Mouse (Mus musculus) limb, embryonic 12.5 days (tissue): ENCODE measurements around the gene Zranb3. TPM values are rescaled to one million over a fixed set of nuclear protein-coding genes. Genes with fewer than 3 reads are reported as not detected.

Experiments
- ATAC-seq: fragments of 200-750 bp; cut with Nextera tagmentation; 2 replicates; pipeline ENCODE4 v1.8.0; 2017; ENCODE audit warnings: low read depth, moderate TSS enrichment; ENCODE audit not compliant: insufficient number of reproducible peaks, insufficient read depth, low FRiP score, low TSS enrichment
- H3K27ac ChIP-seq: fragments of 300-500 bp; sonication (generic); 2 replicates; pipeline ENCODE4 v1.5.1; 2016; ENCODE audit warnings: mild to moderate bottlenecking, moderate library complexity
- H3K27me3 ChIP-seq: fragments of 300-500 bp; sonication (generic); 2 replicates; pipeline ENCODE4 v1.6.1; 2016; ENCODE audit warnings: mild to moderate bottlenecking, moderate library complexity
- H3K36me3 ChIP-seq: fragments of 300-500 bp; sonication (generic); 2 replicates; pipeline ENCODE4 v1.6.1; 2016; ENCODE audit warnings: mild to moderate bottlenecking, moderate library complexity
- H3K4me1 ChIP-seq: fragments of 300-500 bp; sonication (generic); replicated peaks from 2 replicates; pipeline ENCODE4 v1.6.1; 2016
- H3K4me2 ChIP-seq: fragments of 300-500 bp; sonication (generic); 2 replicates; pipeline ENCODE4 v1.6.1; 2016; ENCODE audit warnings: mild to moderate bottlenecking, moderate library complexity
- H3K4me3 ChIP-seq: fragments of 300-500 bp; sonication (generic); replicated peaks from 2 replicates; pipeline ENCODE4 v1.5.1; 2016; ENCODE audit warnings: mild to moderate bottlenecking
- H3K9ac ChIP-seq: fragments of 300-500 bp; sonication (generic); replicated peaks from 2 replicates; pipeline ENCODE4 v1.6.1; 2016; ENCODE audit warnings: mild to moderate bottlenecking, moderate library complexity
- H3K9me3 ChIP-seq: fragments of 300-500 bp; sonication (generic); 2 replicates; pipeline ENCODE4 v1.6.1; 2016; ENCODE audit warnings: mild to moderate bottlenecking, moderate library complexity
- whole genome bisulfite sequencing: fragments of 180-500 bp; shearing (Covaris S2); methylation state at CpG from one replicate; pipeline ENCODE4 v1.1.7; 2016; 5-methylcytosine and 5-hydroxymethylcytosine counted together
- polyA plus RNA-seq: library from polyadenylated mRNA; unstranded; fragments of >200 nt; fragmentation: Nextera tagmentation; extraction: Ambion mirVana; gene quantifications from 2 replicates; pipeline ENCODE4 v1.2.1, GENCODE M21; 2016

Zranb3 gene
- polyA plus RNA-seq, 1 experiment from 2014 or later, result 13.8 TPM

DNA sequence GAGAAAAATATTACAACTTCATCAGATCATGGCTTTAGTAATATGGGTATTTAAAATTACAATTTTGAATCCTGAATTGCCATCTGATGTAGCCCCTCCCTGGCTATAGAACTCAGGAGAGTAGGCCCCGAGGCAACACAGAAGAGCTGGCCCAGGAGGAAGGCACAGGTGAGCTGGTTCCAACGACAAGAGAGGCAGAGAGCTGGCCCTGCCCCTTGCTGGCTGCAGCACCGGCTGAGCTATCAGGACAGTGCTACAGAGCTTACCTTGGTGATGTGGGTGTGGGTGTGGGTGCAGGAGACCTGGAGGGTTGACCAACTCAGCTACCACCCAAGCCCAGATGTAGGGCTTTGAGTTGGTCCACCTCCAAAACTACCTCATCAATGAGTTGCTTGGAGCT is 114.6 kb downstream of the Zranb3 start:
- H3K36me3 ChIP-seq, result peaks cover 18% of the 10 kb centered on the region; the same call in 1 of the 2 replicates

GRCm38 (mm10) chr1:127985391-127985790 is 117.5 kb downstream of the Zranb3 start:
- no peak overlapping the region for H3K4me3 ChIP-seq
- H3K36me3 ChIP-seq, result no peaks in the 10 kb centered on the region; the same call in 1 of the 2 replicates
- H3K4me2 ChIP-seq, result no peak overlapping the region
- H3K4me1 ChIP-seq, result peaks cover 7% of the 10 kb centered on the region
- no peak overlapping the region for H3K9ac ChIP-seq
- no peak for ATAC-seq
- H3K27ac ChIP-seq, result no peak overlapping the region
- no peaks in the 10 kb centered on the region for H3K27me3 ChIP-seq
- WGBS, result 14% methylated on average over 3 of the region's 3 CpGs
- H3K9me3 ChIP-seq, result no peaks in the 10 kb centered on the region

More for the DNA sequence above, 114.6 kb downstream of the Zranb3 start:
- 0 out of 2 replicates have a peak, but pooled peaks cover 3% of the 10 kb centered on the region for H3K9me3 ChIP-seq
- no peak overlapping the region for H3K27ac ChIP-seq
- peaks cover 7% of the 10 kb centered on the region for H3K4me1 ChIP-seq
- no peak overlapping the region for H3K4me3 ChIP-seq
- H3K9ac ChIP-seq, result no peak overlapping the region
- no peak overlapping the region for H3K4me2 ChIP-seq
- no peaks in the 10 kb centered on the region for H3K27me3 ChIP-seq
- 90% methylated on average over 3 of the region's 3 CpGs for WGBS
- no peak for ATAC-seq

- no peak for ATAC-seq
- H3K4me2 ChIP-seq, result no peak overlapping the region
- no peak overlapping the region for H3K9ac ChIP-seq
- H3K9me3 ChIP-seq, result no peaks in the 10 kb centered on the region
- no peak overlapping the region for H3K27ac ChIP-seq
- peaks cover 7% of the 10 kb centered on the region; the same call in 1 of the 2 replicates for H3K4me1 ChIP-seq
- H3K27me3 ChIP-seq, result no peaks in the 10 kb centered on the region
- no peaks in the 10 kb centered on the region for H3K36me3 ChIP-seq
- 88% methylated on average over 5 of the region's 5 CpGs for WGBS
- H3K4me3 ChIP-seq, result no peak overlapping the region
These were observed 119.4 kb downstream of the Zranb3 start for GRCm38 (mm10) chr1:127983274-127983993.

DNA sequence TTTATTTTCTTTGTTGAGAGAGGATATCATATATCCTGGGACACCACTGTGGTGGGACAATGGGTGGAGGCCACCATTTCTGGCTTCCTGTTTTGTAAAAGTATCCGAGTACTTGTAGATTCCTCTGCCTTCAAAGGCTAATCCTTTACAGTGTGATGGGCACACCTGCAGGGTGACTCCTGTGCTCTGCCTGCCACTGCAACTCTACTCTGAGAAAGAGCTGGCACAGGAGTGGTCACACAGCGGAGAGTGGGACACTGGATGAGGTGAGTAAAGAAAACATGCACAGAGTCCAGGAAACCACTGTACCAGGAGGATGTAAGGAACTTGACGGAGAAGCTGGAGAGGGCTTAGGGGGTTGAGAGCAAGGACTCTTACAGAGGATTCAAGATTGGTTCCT is 120.6 kb downstream of the Zranb3 start:
- no peaks in the 10 kb centered on the region for H3K36me3 ChIP-seq
- 85% methylated on average over 3 of the region's 3 CpGs for WGBS
- H3K4me3 ChIP-seq, result no peak overlapping the region
- no peak overlapping the region for H3K4me2 ChIP-seq
- ATAC-seq, result no peak
- H3K9me3 ChIP-seq, result no peaks in the 10 kb centered on the region
- no peaks in the 10 kb centered on the region for H3K27me3 ChIP-seq
- no peak overlapping the region for H3K9ac ChIP-seq
- H3K4me1 ChIP-seq, result peaks cover 7% of the 10 kb centered on the region; the same call in 1 of the 2 replicates
- no peak overlapping the region for H3K27ac ChIP-seq

GRCm38 (mm10) chr1:127980911-127981559 is 121.8 kb downstream of the Zranb3 start:
- WGBS, result 26% methylated on average over 2 of the region's 2 CpGs
- H3K27me3 ChIP-seq, result no peaks in the 10 kb centered on the region
- H3K4me3 ChIP-seq, result no peak overlapping the region

DNA sequence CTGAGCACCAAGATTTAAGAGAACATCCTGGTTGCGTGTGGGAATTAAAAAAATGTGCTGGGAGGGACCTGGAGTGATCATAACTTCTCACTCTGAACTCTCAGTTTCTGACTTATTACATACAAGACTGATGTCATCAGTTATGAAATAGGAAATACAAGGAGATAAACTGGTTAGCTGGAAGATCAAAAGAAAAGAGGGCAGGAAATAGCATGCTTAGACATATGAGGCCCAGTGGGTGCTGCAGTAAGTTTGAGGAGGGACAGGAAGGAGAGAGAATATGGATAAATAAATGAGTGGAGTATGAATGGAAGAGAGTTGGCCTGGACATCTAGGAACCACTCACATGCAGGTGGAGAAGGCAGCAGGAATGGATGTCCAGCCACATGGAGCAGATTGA is 124.7 kb downstream of the Zranb3 start:
- no peak overlapping the region for H3K4me2 ChIP-seq
- no peaks in the 10 kb centered on the region for H3K27me3 ChIP-seq
- no peaks in the 10 kb centered on the region for H3K4me1 ChIP-seq
- no peaks in the 10 kb centered on the region for H3K36me3 ChIP-seq
- no peak overlapping the region for H3K27ac ChIP-seq
- no peak overlapping the region for H3K9ac ChIP-seq
- H3K9me3 ChIP-seq, result no peaks in the 10 kb centered on the region
- ATAC-seq, result no peak
- 97% methylated on average over 1 of the region's 1 CpGs for WGBS
- no peak overlapping the region for H3K4me3 ChIP-seq

More at GRCm38 (mm10) chr1:127980911-127981559, 121.8 kb downstream of the Zranb3 start:
- ATAC-seq, result no peak; the same call in 1 of the 2 replicates
- H3K4me2 ChIP-seq, result no peak overlapping the region
- H3K9me3 ChIP-seq, result no peaks in the 10 kb centered on the region
- H3K27ac ChIP-seq, result no peak overlapping the region
- H3K4me1 ChIP-seq, result peaks cover 7% of the 10 kb centered on the region; the same call in 1 of the 2 replicates
- H3K9ac ChIP-seq, result no peak overlapping the region
- no peaks in the 10 kb centered on the region for H3K36me3 ChIP-seq

GRCm38 (mm10) chr1:127976106-127976505 is 126.7 kb downstream of the Zranb3 start:
- no peaks in the 10 kb centered on the region for H3K4me1 ChIP-seq
- no peak overlapping the region for H3K9ac ChIP-seq
- H3K27me3 ChIP-seq, result no peaks in the 10 kb centered on the region
- H3K4me3 ChIP-seq, result no peak overlapping the region
- WGBS, result 86% methylated on average over 6 of the region's 6 CpGs
- ATAC-seq, result no peak
- H3K9me3 ChIP-seq, result no peaks in the 10 kb centered on the region
- H3K36me3 ChIP-seq, result peaks cover 4% of the 10 kb centered on the region; the same call in 1 of the 2 replicates
- no peak overlapping the region for H3K4me2 ChIP-seq
- H3K27ac ChIP-seq, result no peak overlapping the region

GRCm38 (mm10) chr1:127975676-127976075 is 127.2 kb downstream of the Zranb3 start:
- H3K36me3 ChIP-seq, result peaks cover 4% of the 10 kb centered on the region; the same call in 1 of the 2 replicates
- no peak overlapping the region for H3K9ac ChIP-seq
- H3K4me1 ChIP-seq, result no peaks in the 10 kb centered on the region
- H3K27me3 ChIP-seq, result no peaks in the 10 kb centered on the region
- no peak overlapping the region for H3K4me3 ChIP-seq
- no peak for ATAC-seq
- H3K4me2 ChIP-seq, result no peak overlapping the region
- WGBS, result 85% methylated on average over 2 of the region's 2 CpGs
- no peaks in the 10 kb centered on the region for H3K9me3 ChIP-seq
- H3K27ac ChIP-seq, result no peak overlapping the region

DNA sequence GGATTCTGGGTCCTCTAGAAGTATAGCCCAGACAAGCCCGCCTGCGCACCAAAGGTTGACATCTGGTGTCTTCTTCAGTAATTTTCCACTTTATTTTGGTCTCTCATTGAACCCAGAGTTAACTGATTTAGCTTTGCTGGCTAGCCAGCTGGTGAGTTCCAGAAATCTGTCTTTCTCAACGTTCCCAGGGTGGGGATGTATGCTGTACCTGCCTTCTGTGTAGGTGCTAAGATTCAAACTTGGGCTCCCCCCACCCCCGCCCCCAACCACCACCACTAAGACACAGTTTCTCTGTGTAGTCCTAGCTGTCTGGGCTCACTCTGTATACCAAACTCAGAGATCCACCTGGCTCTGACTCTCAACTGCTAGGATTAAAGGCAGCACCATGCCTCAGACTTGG is 128.8 kb downstream of the Zranb3 start:
- no peak overlapping the region for H3K27ac ChIP-seq
- peaks cover 6% of the 10 kb centered on the region; the same call in 1 of the 2 replicates for H3K36me3 ChIP-seq
- no peaks in the 10 kb centered on the region for H3K4me1 ChIP-seq
- no peaks in the 10 kb centered on the region for H3K27me3 ChIP-seq
- no peak overlapping the region for H3K4me3 ChIP-seq
- no peaks in the 10 kb centered on the region for H3K9me3 ChIP-seq
- ATAC-seq, result no peak
- no peak overlapping the region for H3K4me2 ChIP-seq
- H3K9ac ChIP-seq, result no peak overlapping the region
- WGBS, result 91% methylated on average over 4 of the region's 4 CpGs

DNA sequence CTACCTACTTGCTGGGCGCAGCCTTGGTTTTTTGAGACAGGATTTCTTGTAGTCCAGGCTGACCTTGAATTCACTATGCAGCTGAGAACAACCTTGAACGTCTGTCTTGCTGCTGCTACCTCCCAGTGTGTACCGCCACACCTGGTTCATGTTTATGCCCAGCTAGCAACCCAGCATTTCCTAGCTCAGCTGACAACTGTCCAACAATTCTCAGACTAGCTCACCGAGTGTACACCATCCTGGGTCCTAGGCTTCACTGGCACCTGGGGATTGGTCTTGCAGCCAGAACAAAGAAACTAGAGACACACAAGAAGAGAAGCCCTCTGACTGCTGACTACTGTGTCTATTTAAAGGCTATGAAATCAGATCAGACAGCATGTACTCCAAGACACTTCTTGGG is 132.0 kb downstream of the Zranb3 start:
- Histone ChIP-seq H3K27ac (no peak overlapping the region), H3K4me3 (no peak overlapping the region), H3K36me3 (peaks cover 6% of the 10 kb centered on the region; the same call in 1 of the 2 replicates), H3K9me3 (no peaks in the 10 kb centered on the region), H3K4me2 (no peak overlapping the region), H3K27me3 (no peaks in the 10 kb centered on the region), H3K9ac (no peak overlapping the region), H3K4me1 (no peaks in the 10 kb centered on the region)
- ATAC-seq, result no peak
- WGBS, result 85% methylated on average over 4 of the region's 4 CpGs

DNA sequence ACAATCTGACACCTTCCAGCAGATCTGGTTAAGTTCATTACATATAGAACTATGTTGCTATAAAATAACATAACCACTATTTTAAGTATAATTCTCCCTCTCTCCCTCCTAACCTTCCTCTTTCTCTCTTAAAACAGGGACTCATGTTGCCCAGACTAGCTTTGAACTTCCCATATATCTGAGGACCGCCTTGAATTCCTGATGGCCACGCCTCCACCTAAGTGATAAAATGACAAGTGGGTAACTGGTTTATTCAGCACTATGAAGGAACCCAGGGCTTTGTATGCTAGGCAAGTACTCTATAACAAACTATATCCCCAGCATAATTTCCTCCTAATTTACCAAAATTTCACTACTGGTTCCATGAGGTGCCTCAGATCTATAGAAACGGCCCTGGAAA is 139.5 kb downstream of the Zranb3 start:
- ATAC-seq, result no peak
- H3K4me3 ChIP-seq, result no peak overlapping the region
- no peak overlapping the region for H3K4me2 ChIP-seq
- H3K27ac ChIP-seq, result no peak overlapping the region
- WGBS, result 85% methylated on average over 3 of the region's 3 CpGs
- H3K36me3 ChIP-seq, result peaks cover 18% of the 10 kb centered on the region
- H3K4me1 ChIP-seq, result 0 out of 2 replicates have a peak, but pooled peaks cover 3% of the 10 kb centered on the region
- H3K27me3 ChIP-seq, result no peaks in the 10 kb centered on the region
- H3K9me3 ChIP-seq, result no peaks in the 10 kb centered on the region
- H3K9ac ChIP-seq, result no peak overlapping the region
